Mouse (Mus musculus): ENCODE measurements at regions not wholly inside any gene's neighbourhood (a gene's known extent, or its start where the extent isn't known, plus 50 kb on each side); places are given as distances from the start of the nearest gene placed in this dataset.

DNA sequence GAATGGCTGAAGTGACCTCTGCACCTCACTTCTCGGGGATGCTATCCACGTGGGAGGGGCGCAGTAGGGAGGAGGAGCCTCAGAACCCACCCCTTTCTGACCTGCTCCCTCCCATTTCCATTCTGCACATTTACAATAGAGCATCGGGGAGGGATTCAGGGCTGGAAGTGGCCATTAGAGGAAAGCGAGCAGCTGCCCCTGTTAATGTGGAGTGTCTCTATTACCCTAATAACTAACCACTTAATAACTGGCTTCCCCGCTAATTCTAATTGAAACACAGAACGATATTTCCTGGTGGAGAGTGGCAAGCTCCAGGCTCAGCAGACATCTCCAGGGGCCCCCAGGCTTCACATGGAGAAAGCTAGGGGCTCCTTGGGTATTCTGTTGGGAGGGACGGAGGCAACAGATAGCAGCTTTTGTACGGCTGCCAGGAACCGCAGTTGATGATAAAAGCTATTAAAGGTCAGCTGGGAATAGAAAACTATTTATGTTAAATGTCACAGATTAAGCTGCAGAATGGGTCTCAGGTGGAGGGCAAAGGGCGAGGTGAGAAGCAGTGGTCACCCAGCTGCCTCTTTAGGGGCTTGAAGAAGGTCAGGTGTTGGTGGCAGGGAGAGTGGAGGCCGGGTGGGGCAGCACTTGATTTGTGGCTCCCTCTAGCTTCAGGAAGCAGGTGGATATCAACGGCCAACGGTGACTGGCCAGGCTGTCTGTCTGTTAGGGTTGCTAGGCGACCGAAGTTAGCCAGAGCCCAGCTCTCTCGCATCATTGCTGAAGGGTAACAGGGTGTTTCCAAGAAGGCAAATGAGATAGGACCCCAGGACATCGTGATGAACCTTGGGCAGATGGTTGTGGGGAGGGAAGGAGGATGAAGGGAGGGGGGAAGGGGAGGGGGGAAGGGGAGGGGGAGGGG lies 118.4 kb upstream of the Sdk2 start:
- Histone ChIP-seq H3K27ac (0 out of 2 replicates have a peak overlapping the region, but pooled peaks have one; percentile 8), H3K4me2 (no peak overlapping the region), H3K9me3 (no peaks in the 10 kb centered on the region), H3K36me3 (no peaks in the 10 kb centered on the region), H3K9ac (no peak overlapping the region), H3K27me3 (peaks cover 11% of the 10 kb centered on the region; the same call in 1 of the 2 replicates), H3K4me3 (no peak overlapping the region), H3K4me1 (replicated peaks) (peaks cover 25% of the 10 kb centered on the region)
- WGBS: 29% methylated on average over 18 of the region's 18 CpGs
- peak; percentile 58 for ATAC-seq (ENCODE audit: low FRiP score)

DNA sequence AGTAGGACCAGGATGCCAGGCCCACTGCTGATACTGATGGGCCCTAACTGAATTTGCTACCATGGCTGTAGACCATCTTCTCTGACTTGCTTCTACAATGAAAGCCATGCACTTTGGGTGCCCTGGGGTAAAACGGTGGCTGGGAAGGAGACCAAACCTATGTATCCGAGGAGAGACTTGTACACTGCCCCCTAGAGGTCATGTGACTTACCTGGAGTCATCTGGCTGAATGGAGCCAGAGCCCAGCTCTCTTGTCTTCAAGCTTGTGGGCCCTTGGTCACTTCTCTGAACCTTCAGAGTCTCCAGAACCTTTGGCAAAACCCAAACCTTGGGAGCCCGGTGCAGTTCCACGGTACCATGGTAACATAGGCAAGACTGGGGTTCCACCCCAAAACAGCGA lies 117.6 kb upstream of the Sdk2 start:
- H3K9me3 ChIP-seq: no peaks in the 10 kb centered on the region
- H3K27me3 ChIP-seq: peaks cover 9% of the 10 kb centered on the region; the same call in 1 of the 2 replicates
- ATAC-seq (ENCODE audit: low FRiP score): no peak

DNA sequence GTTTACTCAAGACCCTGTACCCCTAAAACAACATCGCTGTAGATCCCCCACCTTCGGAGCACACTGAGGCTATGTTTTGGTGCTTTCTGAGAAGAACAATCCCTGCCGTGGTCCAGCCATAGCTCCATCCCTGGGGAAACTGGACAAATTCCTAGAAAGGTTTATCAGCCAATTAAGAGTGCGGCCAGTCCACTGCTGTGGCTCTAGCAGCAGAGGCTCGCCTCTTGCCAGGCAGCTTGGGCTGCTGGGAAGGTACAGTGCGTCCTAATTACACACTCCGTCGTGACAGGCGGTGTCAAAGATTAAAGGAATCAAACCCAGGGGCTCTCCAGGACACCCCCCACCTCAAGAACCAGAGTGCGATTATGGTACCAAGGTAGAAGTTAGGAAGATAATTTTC lies 116.4 kb upstream of the Sdk2 start:
- H3K4me2 ChIP-seq: no peak overlapping the region
- no peak for ATAC-seq (ENCODE audit: low FRiP score)
- H3K9me3 ChIP-seq: no peaks in the 10 kb centered on the region
- H3K4me1 ChIP-seq (replicated peaks): peaks cover 35% of the 10 kb centered on the region
- H3K27ac ChIP-seq: no peak overlapping the region
- 83% methylated on average over 10 of the region's 10 CpGs for WGBS
- H3K36me3 ChIP-seq: no peaks in the 10 kb centered on the region
- H3K4me3 ChIP-seq: no peak overlapping the region
- no peak overlapping the region for H3K9ac ChIP-seq
- peaks cover 12% of the 10 kb centered on the region; the same call in 1 of the 2 replicates for H3K27me3 ChIP-seq

More for the DNA sequence above, 117.6 kb upstream of the Sdk2 start:
- WGBS: 88% methylated on average over 5 of the region's 5 CpGs
- H3K4me3 ChIP-seq: no peak overlapping the region
- H3K9ac ChIP-seq: no peak overlapping the region
- H3K4me1 ChIP-seq (replicated peaks): peaks cover 25% of the 10 kb centered on the region
- H3K4me2 ChIP-seq: no peak overlapping the region
- H3K27ac ChIP-seq: no peak overlapping the region
- H3K36me3 ChIP-seq: no peaks in the 10 kb centered on the region

DNA sequence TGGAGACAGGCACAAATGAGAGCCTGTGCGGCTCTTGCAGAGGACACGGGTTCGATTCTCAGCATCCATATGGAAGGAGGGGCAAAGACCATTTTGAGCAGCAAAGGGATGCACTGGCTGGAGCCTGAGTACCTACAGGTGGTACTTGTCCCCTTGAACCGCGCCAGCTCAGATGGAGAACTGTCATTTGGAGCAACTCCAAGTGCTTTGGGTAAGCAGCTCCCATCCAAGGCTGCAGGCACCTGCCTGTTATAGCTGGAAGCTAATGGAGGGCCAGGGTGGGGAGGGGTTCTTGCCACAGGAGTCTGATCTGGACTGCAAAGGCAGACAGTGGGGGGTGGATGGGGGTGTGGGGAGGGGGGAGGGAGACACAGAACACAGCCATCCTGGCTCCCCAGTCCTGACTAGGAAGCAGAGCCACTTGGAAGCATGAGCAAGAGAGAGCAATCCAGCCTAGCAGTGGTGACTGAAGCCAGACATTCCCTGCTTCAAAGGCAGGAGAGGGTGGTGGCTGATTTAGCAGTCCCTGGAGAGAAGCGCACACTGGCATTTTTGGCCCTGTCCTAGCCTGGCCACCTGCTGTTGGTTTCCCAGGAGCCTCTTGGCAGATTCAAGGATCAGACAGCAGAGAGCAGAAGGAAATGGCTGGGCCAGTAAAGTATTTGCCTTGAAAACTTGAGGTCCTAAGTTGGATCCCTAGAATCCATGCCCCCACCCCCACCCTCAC lies 112.1 kb upstream of the Sdk2 start:
- H3K4me1 ChIP-seq (replicated peaks): peaks cover 46% of the 10 kb centered on the region
- H3K4me3 ChIP-seq: no peak overlapping the region
- no peak; the same call in 1 of the 2 replicates for ATAC-seq (ENCODE audit: low FRiP score)
- no peak overlapping the region for H3K27ac ChIP-seq
- peaks cover 9% of the 10 kb centered on the region for H3K27me3 ChIP-seq
- H3K9me3 ChIP-seq: no peaks in the 10 kb centered on the region
- no peak overlapping the region for H3K9ac ChIP-seq
- H3K4me2 ChIP-seq: no peak overlapping the region
- H3K36me3 ChIP-seq: no peaks in the 10 kb centered on the region
- WGBS: 60% methylated on average over 6 of the region's 6 CpGs

DNA sequence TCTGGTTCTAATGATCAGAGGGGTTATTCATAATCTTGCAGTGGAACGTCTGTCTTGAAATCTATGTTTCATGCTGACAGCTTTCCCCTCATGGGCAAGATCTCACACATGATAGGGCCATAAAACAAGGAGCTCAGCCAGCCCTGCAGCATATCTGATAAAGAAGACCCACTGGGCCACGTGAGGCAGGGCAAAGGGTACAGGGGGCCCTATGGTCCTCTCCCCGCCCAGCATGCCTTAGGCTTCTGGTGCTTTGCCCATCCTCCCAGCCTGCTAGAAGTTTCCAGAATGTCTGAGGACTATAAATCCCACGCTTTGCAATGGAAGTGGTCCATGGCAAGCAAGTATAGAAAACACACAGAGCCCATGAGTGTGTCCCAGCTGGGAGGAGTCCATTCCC lies 110.9 kb upstream of the Sdk2 start:
- no peaks in the 10 kb centered on the region for H3K36me3 ChIP-seq
- H3K9me3 ChIP-seq: no peaks in the 10 kb centered on the region
- no peak overlapping the region for H3K9ac ChIP-seq
- 45% methylated on average over 4 of the region's 4 CpGs for WGBS
- H3K4me2 ChIP-seq: no peak overlapping the region
- H3K27ac ChIP-seq: no peak overlapping the region
- peaks cover 11% of the 10 kb centered on the region for H3K27me3 ChIP-seq
- H3K4me1 ChIP-seq (replicated peaks): peaks cover 42% of the 10 kb centered on the region
- ATAC-seq (ENCODE audit: low FRiP score): no peak
- no peak overlapping the region for H3K4me3 ChIP-seq

DNA sequence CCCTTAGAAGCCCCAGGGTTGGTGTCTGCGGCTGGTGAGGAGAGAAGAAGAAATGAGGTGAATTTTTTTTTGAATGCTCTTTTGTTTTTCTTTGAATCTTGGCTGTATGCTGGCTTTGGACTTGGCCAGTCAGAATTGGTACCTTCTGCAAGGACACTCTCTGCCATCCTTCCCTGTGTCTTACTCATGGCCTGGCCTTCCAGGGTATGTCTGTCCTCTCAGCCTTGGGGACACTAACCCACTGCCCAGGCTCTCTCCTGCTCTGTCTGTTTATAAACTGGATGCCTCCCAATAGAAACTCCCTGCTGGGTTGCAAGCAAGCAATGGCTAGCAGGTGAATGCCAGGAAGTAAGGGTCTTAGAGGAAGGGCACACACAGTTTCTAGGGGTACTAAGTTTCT lies 110.4 kb upstream of the Sdk2 start:
- Histone ChIP-seq H3K36me3 (no peaks in the 10 kb centered on the region), H3K27me3 (peaks cover 11% of the 10 kb centered on the region), H3K9ac (no peak overlapping the region), H3K9me3 (no peaks in the 10 kb centered on the region), H3K4me3 (no peak overlapping the region), H3K27ac (no peak overlapping the region), H3K4me1 (replicated peaks) (peaks cover 42% of the 10 kb centered on the region), H3K4me2 (no peak overlapping the region)
- no peak for ATAC-seq (ENCODE audit: low FRiP score)
- WGBS: 50% methylated on average over 1 of the region's 1 CpGs

DNA sequence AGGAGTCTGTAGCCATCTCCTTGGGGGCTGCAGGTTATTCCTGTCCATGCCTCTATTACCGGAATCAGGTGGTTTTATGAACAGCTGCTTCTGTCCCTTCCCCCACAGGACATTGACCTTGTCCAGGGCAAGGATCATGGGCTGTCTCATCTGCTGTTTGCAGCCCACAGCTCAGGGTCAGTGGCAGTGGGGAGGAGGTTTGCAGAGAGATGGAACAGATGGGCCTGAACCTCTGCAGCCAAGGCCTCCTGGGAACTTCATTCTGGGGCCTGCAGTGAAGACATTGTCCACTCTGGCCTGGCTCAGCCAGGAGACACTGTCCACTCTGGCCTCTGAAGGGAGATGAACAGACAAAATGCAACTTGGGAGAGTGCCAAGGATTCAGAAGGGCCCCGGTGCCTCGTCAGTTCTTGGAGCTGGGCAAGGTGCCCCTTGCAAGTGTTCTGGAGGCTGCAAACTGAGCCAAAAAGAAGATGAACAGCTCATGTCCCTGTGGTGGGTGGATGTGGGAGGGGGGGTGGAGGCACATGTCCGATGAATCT lies 109.9 kb upstream of the Sdk2 start:
- WGBS: 60% methylated on average over 4 of the region's 4 CpGs
- H3K27me3 ChIP-seq: peaks cover 11% of the 10 kb centered on the region
- H3K4me1 ChIP-seq (replicated peaks): peaks cover 45% of the 10 kb centered on the region
- H3K9ac ChIP-seq: no peak overlapping the region; the same call in 1 of the 2 replicates
- H3K27ac ChIP-seq: 0 out of 2 replicates have a peak overlapping the region, but pooled peaks have one; percentile 60
- ATAC-seq (ENCODE audit: low FRiP score): no peak
- no peaks in the 10 kb centered on the region for H3K9me3 ChIP-seq
- H3K4me3 ChIP-seq: no peak overlapping the region
- no peaks in the 10 kb centered on the region for H3K36me3 ChIP-seq
- no peak overlapping the region for H3K4me2 ChIP-seq

DNA sequence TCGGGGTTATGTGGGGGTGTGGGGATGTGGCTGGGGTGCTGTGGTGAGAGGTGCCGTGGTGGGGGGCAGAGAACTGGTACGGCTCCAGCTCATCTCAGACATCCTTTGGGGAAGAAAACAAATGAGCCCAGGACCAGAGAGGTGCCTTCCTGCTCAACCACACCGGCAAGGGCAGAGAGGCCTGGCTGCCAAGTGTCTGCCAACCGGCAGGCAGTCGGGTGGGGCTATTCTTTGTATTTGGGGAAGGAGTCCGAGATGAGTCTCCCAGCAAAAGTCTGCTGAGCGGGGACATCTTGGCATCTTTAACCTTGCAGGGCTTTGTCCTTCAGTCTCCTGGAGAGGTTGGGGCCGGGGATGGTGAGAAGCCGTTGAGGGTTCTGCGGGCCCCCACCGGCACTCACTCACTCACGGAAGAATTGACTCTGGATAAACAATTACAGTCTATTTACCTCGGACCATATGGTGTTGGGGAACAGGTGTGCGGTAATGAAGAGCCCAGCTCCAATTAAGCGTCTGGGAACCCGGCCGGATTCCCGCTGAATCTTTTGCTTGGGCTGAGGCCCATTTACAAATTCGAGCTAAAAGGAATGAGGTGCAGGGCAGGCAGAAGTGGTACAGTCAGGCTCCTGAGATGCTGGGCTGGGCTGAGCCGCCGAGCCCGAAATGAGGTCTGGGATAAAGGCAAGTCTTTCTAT lies 108.7 kb upstream of the Sdk2 start:
- ATAC-seq (ENCODE audit: low FRiP score): no peak; the same call in 1 of the 2 replicates
- no peaks in the 10 kb centered on the region for H3K9me3 ChIP-seq
- H3K4me3 ChIP-seq: no peak overlapping the region
- H3K4me2 ChIP-seq: no peak overlapping the region
- H3K9ac ChIP-seq: no peak overlapping the region
- peaks cover 15% of the 10 kb centered on the region for H3K27me3 ChIP-seq
- H3K4me1 ChIP-seq (replicated peaks): peaks cover 55% of the 10 kb centered on the region
- peak overlapping the region; percentile 60; the same call in 1 of the 2 replicates for H3K27ac ChIP-seq
- WGBS: 27% methylated on average over 23 of the region's 23 CpGs
- no peaks in the 10 kb centered on the region for H3K36me3 ChIP-seq

DNA sequence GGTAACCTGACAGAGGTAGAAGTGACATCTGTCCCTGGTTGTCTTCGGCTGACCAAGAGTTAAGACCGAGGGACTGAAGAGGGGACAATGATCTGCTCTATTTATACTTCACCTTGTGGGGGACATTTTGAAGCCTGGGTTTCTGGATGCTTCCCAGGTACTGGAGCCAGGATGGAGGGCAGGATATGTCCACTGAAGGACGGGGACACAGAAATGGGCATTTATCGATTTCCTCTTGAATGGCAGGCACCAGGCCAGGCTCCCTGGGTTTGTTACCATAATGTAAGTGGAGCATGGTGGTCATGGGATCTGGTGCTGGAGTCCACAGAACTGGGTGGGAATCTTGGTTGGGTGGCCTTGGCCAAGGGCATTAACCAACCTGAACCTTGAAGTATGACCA lies 108.0 kb upstream of the Sdk2 start:
- ATAC-seq (ENCODE audit: low FRiP score): no peak
- 93% methylated on average over 4 of the region's 4 CpGs for WGBS

DNA sequence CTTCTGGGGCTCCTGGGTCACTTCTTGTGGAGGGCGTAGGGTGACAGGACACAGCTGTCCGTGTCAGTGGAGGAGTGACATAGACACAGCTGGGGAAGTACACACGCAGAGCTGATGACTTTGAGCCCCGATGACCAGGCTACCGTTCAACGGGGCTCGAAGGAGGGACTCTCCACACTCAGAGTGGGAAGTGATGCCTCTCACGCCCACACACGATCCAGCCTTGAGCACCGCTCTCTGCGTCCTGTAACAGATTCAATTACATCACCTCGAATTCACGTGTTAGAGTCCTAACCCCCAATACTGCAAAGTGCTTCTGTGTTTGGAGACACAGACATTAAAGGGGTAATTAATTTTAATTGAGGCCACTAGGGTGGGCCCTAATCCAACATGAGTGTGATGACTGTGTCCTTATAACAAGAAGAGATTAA lies 101.4 kb upstream of the Sdk2 start:
- H3K27ac ChIP-seq: no peak overlapping the region
- ATAC-seq (ENCODE audit: low FRiP score): no peak

More for the DNA sequence above, 108.0 kb upstream of the Sdk2 start:
- no peak overlapping the region for H3K4me2 ChIP-seq
- H3K27me3 ChIP-seq: peaks cover 15% of the 10 kb centered on the region
- H3K4me3 ChIP-seq: no peak overlapping the region
- peaks cover 55% of the 10 kb centered on the region for H3K4me1 ChIP-seq (replicated peaks)
- H3K9me3 ChIP-seq: no peaks in the 10 kb centered on the region
- no peaks in the 10 kb centered on the region for H3K36me3 ChIP-seq
- H3K27ac ChIP-seq: no peak overlapping the region
- H3K9ac ChIP-seq: no peak overlapping the region

DNA sequence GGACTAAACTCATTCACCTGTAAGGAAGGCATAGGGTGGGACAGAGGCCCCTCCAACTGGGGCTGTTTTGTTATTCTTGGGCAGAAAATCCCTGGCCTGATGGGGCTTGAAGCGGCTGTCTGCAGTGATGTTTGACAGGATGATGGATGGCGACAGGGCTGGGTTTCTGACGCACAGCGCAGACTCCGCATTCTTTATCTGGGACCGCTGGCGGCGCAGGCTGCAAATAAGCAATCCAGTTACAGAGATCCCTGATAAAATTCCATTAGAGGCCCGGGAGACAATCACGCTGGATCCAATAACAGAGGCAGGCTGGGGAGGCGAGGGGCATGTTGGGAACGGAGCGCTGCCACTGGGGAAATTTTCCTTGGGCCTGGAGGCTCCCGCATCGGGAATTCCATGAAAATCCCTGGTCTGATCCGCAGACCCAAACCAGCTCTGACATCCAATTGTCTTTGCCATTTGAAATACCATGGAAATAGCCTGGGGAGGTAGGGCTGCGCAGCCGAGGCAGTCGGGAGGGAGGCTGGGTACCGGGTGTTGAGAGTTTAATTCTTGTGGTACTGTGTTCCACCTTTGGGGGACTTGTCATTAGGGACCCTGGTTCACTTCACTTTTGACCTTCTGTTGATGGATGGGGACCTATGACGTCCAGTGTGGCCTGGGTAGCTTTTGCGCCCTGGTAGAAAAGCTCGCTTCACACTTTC lies 99.0 kb upstream of the Sdk2 start:
- peak overlapping the region; percentile 60 for H3K9ac ChIP-seq
- peak; percentile 81 for ATAC-seq (ENCODE audit: low FRiP score)
- WGBS: 18% methylated on average over 23 of the region's 23 CpGs
- peak overlapping the region; percentile 44 for H3K4me2 ChIP-seq
- no peaks in the 10 kb centered on the region for H3K9me3 ChIP-seq
- H3K27ac ChIP-seq: peak overlapping the region; percentile 89
- H3K4me1 ChIP-seq (replicated peaks): peaks cover 22% of the 10 kb centered on the region
- H3K27me3 ChIP-seq: peaks cover 11% of the 10 kb centered on the region; the same call in 1 of the 2 replicates
- H3K36me3 ChIP-seq: no peaks in the 10 kb centered on the region
- peak overlapping the region; percentile 18 for H3K4me3 ChIP-seq

More for the DNA sequence above, 101.4 kb upstream of the Sdk2 start:
- H3K9ac ChIP-seq: no peak overlapping the region
- peaks cover 35% of the 10 kb centered on the region for H3K4me1 ChIP-seq (replicated peaks)
- H3K27me3 ChIP-seq: peaks cover 13% of the 10 kb centered on the region; the same call in 1 of the 2 replicates
- H3K4me2 ChIP-seq: no peak overlapping the region
- H3K9me3 ChIP-seq: no peaks in the 10 kb centered on the region
- H3K36me3 ChIP-seq: no peaks in the 10 kb centered on the region
- WGBS: 76% methylated on average over 13 of the region's 13 CpGs
- no peak overlapping the region for H3K4me3 ChIP-seq
